Mouse (Mus musculus) layer of hippocampus, adult 9-10 months (tissue): Measurements from ENCODE around the gene Alyref.

Experiments used
- DNase-seq: peaks from one replicate; pipeline ENCODE4 v3.0.0; 2022; ENCODE audit warnings: low spot score

The Alyref gene

GRCm38 (mm10) chr11:120625152-120625775 lies 27.1 kb upstream of the Alyref start, which contains the start of gene Sirt7:
Sirt7 (minus strand) TSS chr11:120625240.
- no peak for DNase-seq

- peak; percentile 58 for DNase-seq
Observed at GRCm38 (mm10) chr11:120624680-120625111, 26.5 kb upstream of the Alyref start.

- no peak for DNase-seq
Observed at GRCm38 (mm10) chr11:120623961-120624679, 26.0 kb upstream of the Alyref start.

- no peak for DNase-seq
Observed at GRCm38 (mm10) chr11:120622805-120623204, 24.6 kb upstream of the Alyref start.

- DNase-seq = no peak
Observed at GRCm38 (mm10) chr11:120620195-120620594, 22.0 kb upstream of the Alyref start.

- DNase-seq = no peak
Observed at GRCm38 (mm10) chr11:120618619-120619535, 20.7 kb upstream of the Alyref start.

GRCm38 (mm10) chr11:120617519-120618112 lies 19.5 kb upstream of the Alyref start, which contains the start of gene Pcyt2:
Pcyt2 (minus strand) TSS chr11:120617936.
- peak; percentile 75 for DNase-seq

GRCm38 (mm10) chr11:120616617-120617294 lies 18.6 kb upstream of the Alyref start:
- DNase-seq = no peak

GRCm38 (mm10) chr11:120615606-120616203 lies 17.5 kb upstream of the Alyref start:
- DNase-seq = no peak

GRCm38 (mm10) chr11:120615167-120615566 lies 17.0 kb upstream of the Alyref start:
- no peak for DNase-seq

- DNase-seq = no peak
Observed at GRCm38 (mm10) chr11:120613976-120614375, 15.8 kb upstream of the Alyref start.

- no peak for DNase-seq
Observed at GRCm38 (mm10) chr11:120613481-120613972, 15.4 kb upstream of the Alyref start.

GRCm38 (mm10) chr11:120612763-120613162 lies 14.6 kb upstream of the Alyref start:
- DNase-seq = no peak

GRCm38 (mm10) chr11:120610477-120611046 lies 12.4 kb upstream of the Alyref start:
- no peak for DNase-seq

GRCm38 (mm10) chr11:120609250-120609649 lies 11.1 kb upstream of the Alyref start:
- DNase-seq = no peak

- no peak for DNase-seq
Observed at GRCm38 (mm10) chr11:120608241-120609034, 10.3 kb upstream of the Alyref start, which contains the start of gene Npb. Npb (plus strand) TSS chr11:120608477.

- no peak for DNase-seq
Observed at GRCm38 (mm10) chr11:120606764-120607163, 8.6 kb upstream of the Alyref start.

GRCm38 (mm10) chr11:120605667-120606066 lies 7.5 kb upstream of the Alyref start:
- no peak for DNase-seq

- no peak for DNase-seq
Observed at GRCm38 (mm10) chr11:120603545-120603944, 5.4 kb upstream of the Alyref start.
